In genomic region chr11:109361241-109361630, GRCm38 (mm10) we compare ENCODE assay signal across 11 mouse cellular contexts. TPM values are rescaled to one million over a fixed set of nuclear protein-coding genes. Genes with fewer than 3 reads are reported as not detected.
DNase-seq lines count a peak whose midpoint lies in the region; ATAC-seq and TF ChIP-seq lines count a peak whose summit lies in the region.
"Had no signal": no experiment of that assay in that cellular context is flagged by ENCODE, and none has a peak within 500 bp of the region (broad histone marks: within the 10 kb centered on the region; RNA-seq: fewer than 3 reads in every experiment).

No protein-coding gene starts in this region.

- no peak for TF ChIP-seq POLR2A in heart, adult 2 months (IDR thresholded peaks at IDR 0.05; ENCODE audit: insufficient read depth, low read depth, low read length)

- peak overlapping the region; percentile 96 for H3K27ac ChIP-seq in heart, adult 2 months
- no peak overlapping the region for H3K27ac ChIP-seq in neural tube, embryonic 11.5 days (ENCODE audit: low read depth, low read length)
- H3K27ac ChIP-seq in intestine, postnatal 0 days (ENCODE audit: low read depth, low read length), result peak overlapping the region; percentile 100
- H3K27ac ChIP-seq in stomach, postnatal 0 days (replicated peaks), result peak overlapping the region; percentile 88

- H3K9me3 ChIP-seq in neural tube, embryonic 11.5 days (ENCODE audit: control insufficient read depth, low read length), result no peaks in the 10 kb centered on the region
- no peaks in the 10 kb centered on the region for H3K9me3 ChIP-seq in intestine, postnatal 0 days (ENCODE audit: control insufficient read depth)
- no peaks in the 10 kb centered on the region for H3K9me3 ChIP-seq in stomach, postnatal 0 days (ENCODE audit: control insufficient read depth, low read length)

- ATAC-seq in neural tube, embryonic 11.5 days (ENCODE audit: insufficient read depth, low FRiP score, low TSS enrichment), result no peak
- no peak for ATAC-seq in intestine, postnatal 0 days
- no peak for ATAC-seq in stomach, postnatal 0 days (ENCODE audit: low FRiP score, low TSS enrichment)

- TF ChIP-seq EP300 in heart, adult 2 months (IDR thresholded peaks at IDR 0.05; ENCODE audit: insufficient read depth, low read depth, low read length), result no peak
- TF ChIP-seq EP300 in stomach, postnatal 0 days (optimal IDR thresholded peaks at IDR 0.05), result no peak

- peak overlapping the region; percentile 97 for H3K4me3 ChIP-seq in heart, adult 2 months
- peak overlapping the region; percentile 93; the same call in 1 of the 2 replicates for H3K4me3 ChIP-seq in neural tube, embryonic 11.5 days (ENCODE audit: low read depth, low read length)
- no peak overlapping the region for H3K4me3 ChIP-seq in intestine, postnatal 0 days (ENCODE audit: low read depth, low read length)
- 0 out of 2 replicates have a peak overlapping the region, but pooled peaks have one; percentile 90 for H3K4me3 ChIP-seq in stomach, postnatal 0 days (ENCODE audit: low read depth, low read length)

- intact Hi-C loops in heart, adult 2 months (cut with DNase I), result loop anchor here (1.0 to 10.0 kb wide), 2 partner anchors 12 to 974 kb away; partner anchors contain the start of gene Abca5

- H3K27me3 ChIP-seq in heart, adult 2 months (ENCODE audit: control insufficient read depth, insufficient read depth, low read length), result no peaks in the 10 kb centered on the region
- H3K27me3 ChIP-seq in neural tube, embryonic 11.5 days (ENCODE audit: control insufficient read depth, insufficient read depth, low read length), result no peaks in the 10 kb centered on the region
- no peaks in the 10 kb centered on the region for H3K27me3 ChIP-seq in intestine, postnatal 0 days (replicated peaks; ENCODE audit: control insufficient read depth, insufficient read depth, low read length)
- no peaks in the 10 kb centered on the region for H3K27me3 ChIP-seq in stomach, postnatal 0 days (ENCODE audit: control insufficient read depth, insufficient read depth, low read length)

- WGBS in heart, adult 2 months, result 57% methylated on average over 7 of the region's 7 CpGs
- WGBS in neural tube, embryonic 11.5 days, result 79% methylated on average over 7 of the region's 7 CpGs
- WGBS in intestine, postnatal 0 days, result 66% methylated on average over 7 of the region's 7 CpGs
- 58% methylated on average over 7 of the region's 7 CpGs for WGBS in stomach, postnatal 0 days

- H3K9ac ChIP-seq in heart, adult 2 months (ENCODE audit: low read depth, low read length), result no peak overlapping the region
- no peak overlapping the region for H3K9ac ChIP-seq in neural tube, embryonic 11.5 days (ENCODE audit: low read length)
- peak overlapping the region; percentile 84; the same call in 1 of the 2 replicates for H3K9ac ChIP-seq in intestine, postnatal 0 days (ENCODE audit: low read depth, low read length)
- peak overlapping the region; percentile 84; the same call in 1 of the 2 replicates for H3K9ac ChIP-seq in stomach, postnatal 0 days (ENCODE audit: low read length)

- H3K79me2 ChIP-seq in heart, adult 2 months (replicated peaks; ENCODE audit: control insufficient read depth, insufficient read depth, low read length), result peaks cover 5% of the 10 kb centered on the region; the same call in 1 of the 2 replicates

- peaks cover 19% of the 10 kb centered on the region for H3K36me3 ChIP-seq in heart, adult 2 months (ENCODE audit: control insufficient read depth, insufficient read depth, low read length)
- H3K36me3 ChIP-seq in neural tube, embryonic 11.5 days (ENCODE audit: control insufficient read depth, insufficient read depth, low read length), result no peaks in the 10 kb centered on the region
- H3K36me3 ChIP-seq in intestine, postnatal 0 days (ENCODE audit: control insufficient read depth, insufficient read depth), result no peaks in the 10 kb centered on the region
- no peaks in the 10 kb centered on the region for H3K36me3 ChIP-seq in stomach, postnatal 0 days (ENCODE audit: control insufficient read depth, insufficient read depth, low read length)

- H3K4me1 ChIP-seq in heart, adult 2 months (ENCODE audit: control insufficient read depth, insufficient read depth, low read length), result peaks cover 13% of the 10 kb centered on the region
- H3K4me1 ChIP-seq in neural tube, embryonic 11.5 days (ENCODE audit: control insufficient read depth, insufficient read depth, low read length), result peaks cover 6% of the 10 kb centered on the region
- H3K4me1 ChIP-seq in intestine, postnatal 0 days (replicated peaks; ENCODE audit: control insufficient read depth, insufficient read depth, low read length), result peaks cover 19% of the 10 kb centered on the region; the same call in 1 of the 2 replicates
- peaks cover 18% of the 10 kb centered on the region for H3K4me1 ChIP-seq in stomach, postnatal 0 days (replicated peaks; ENCODE audit: control insufficient read depth, insufficient read depth)

- H3K4me2 ChIP-seq in neural tube, embryonic 11.5 days (ENCODE audit: low read depth), result peak overlapping the region; percentile 77
- peak overlapping the region; percentile 70 for H3K4me2 ChIP-seq in intestine, postnatal 0 days (replicated peaks; ENCODE audit: low read depth)
- H3K4me2 ChIP-seq in stomach, postnatal 0 days (replicated peaks; ENCODE audit: low read depth), result peak overlapping the region; percentile 81; the same call in 1 of the 2 replicates

- no peak for TF ChIP-seq CTCF in heart, adult 2 months (IDR thresholded peaks at IDR 0.05)
- no peak for TF ChIP-seq CTCF in intestine, postnatal 0 days (IDR thresholded peaks at IDR 0.05; ENCODE audit: low read depth)
- no peak for TF ChIP-seq CTCF in stomach, postnatal 0 days (IDR thresholded peaks at IDR 0.05; ENCODE audit: low read depth)

- DNase-seq in heart, adult 2 months, result no peak
- DNase-seq in heart, adult 9 months (ENCODE audit: low spot score in 2 of 2), result no peak
- no peak for DNase-seq in neural tube, embryonic 11.5 days (ENCODE audit: low spot score)
- DNase-seq in neural tube, embryonic 10.5 days (ENCODE audit: extremely low spot score, low spot score), result no peak
- no peak for DNase-seq in stomach, postnatal 0 days (ENCODE audit: low spot score)
- DNase-seq in urinary bladder, adult 18-20 months (ENCODE audit: low spot score in 2 of 2), result no peak
- no peak for DNase-seq in layer of hippocampus, postnatal 10 days (ENCODE audit: low spot score in 2 of 2)

RNA-seq across cellular contexts. Expression of gene Gna13, which starts 1.4 kb away (rescaled TPM):
- total RNA-seq in heart, adult 2 months (2021), result 10 to 100 TPM; 30.8 to 30.9 TPM
- polyA plus RNA-seq in heart, adult 2 months (2012; rRNA removed), result 12.7 and 21.1 TPM in 2 replicates
- 19.9 and 23.4 TPM in 2 replicates for polyA plus RNA-seq in neural tube, embryonic 11.5 days (2014; fragmentation: Nextera tagmentation; extraction: Ambion mirVana)
- polyA plus RNA-seq in intestine, postnatal 0 days (2015; fragmentation: Nextera tagmentation; extraction: Ambion mirVana), result 81.7 and 86.9 TPM in 2 replicates
- 46.5 and 49.5 TPM in 2 replicates for polyA plus RNA-seq in stomach, postnatal 0 days (2015; fragmentation: Nextera tagmentation; extraction: Ambion mirVana)
- total RNA-seq in layer of hippocampus, postnatal 10 days (2021), result 10 to 100 TPM; 58.9 to 61.5 TPM

RNA-seq across cellular contexts. Expression of gene 9930022D16Rik, which starts 52.5 kb away (rescaled TPM):
- total RNA-seq in heart, adult 2 months (2021), result not detected
- polyA plus RNA-seq in heart, adult 2 months (2012; rRNA removed), result not detected in 2 replicates
- not detected in 2 replicates for polyA plus RNA-seq in neural tube, embryonic 11.5 days (2014; fragmentation: Nextera tagmentation; extraction: Ambion mirVana)
- 0.08 TPM in 1 of 2 replicates, not detected in the other for polyA plus RNA-seq in intestine, postnatal 0 days (2015; fragmentation: Nextera tagmentation; extraction: Ambion mirVana)
- not detected in 2 replicates for polyA plus RNA-seq in stomach, postnatal 0 days (2015; fragmentation: Nextera tagmentation; extraction: Ambion mirVana)
- total RNA-seq in layer of hippocampus, postnatal 10 days (2021), result not detected
- polyA plus RNA-seq: cerebellum, adult 2 months; kidney, embryonic 16.5 days; urinary bladder, adult 2 months had no signal

Comparison
In these comparisons a context has a peak if more than half of its experiments do, and no peak if none do; other contexts are left out.
1. H3K9ac ChIP-seq: peak in intestine, postnatal 0 days (single experiment) and stomach, postnatal 0 days (single experiment); none in heart, adult 2 months (single experiment) and neural tube, embryonic 11.5 days (single experiment).
2. Peak in every context shown above with its lines, with median percentiles within 50 percentile points of each other: H3K4me2 ChIP-seq.